Mouse (Mus musculus): ENCODE results near the gene Pctp. TPM values are rescaled to one million over a fixed set of nuclear protein-coding genes. Genes with fewer than 3 reads are reported as not detected.
A peak's percentile ranks its signal among the peaks of the same experiment; 100 is the strongest.

The Pctp gene
- total and polyA plus RNA-seq, 2 experiments from 2014 or later: 0.60 to 0.85 TPM

DNA sequence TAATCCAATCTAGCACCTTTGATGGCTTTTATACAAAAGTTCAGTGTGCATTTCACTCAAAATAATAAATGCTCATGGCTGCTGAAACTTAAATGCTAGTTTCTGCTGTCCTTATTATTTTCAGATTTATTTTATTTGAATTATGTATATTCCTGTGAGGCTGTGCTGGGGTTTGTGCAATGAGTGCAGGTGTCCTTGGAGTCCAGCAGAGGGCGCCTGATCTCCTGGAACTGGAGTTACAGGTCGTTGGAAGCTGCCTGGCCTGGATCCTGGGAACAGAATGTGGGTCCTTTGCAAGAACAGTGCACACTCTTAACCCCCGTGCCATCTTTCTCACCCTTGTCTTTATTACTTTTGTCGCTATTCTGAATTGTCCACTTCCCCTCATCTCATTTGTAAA is 33.7 kb upstream of the Pctp start:
- WGBS: 92% methylated on average over 4 of the region's 4 CpGs
- ATAC-seq (ENCODE audit: low FRiP score) (no peak), DNase-seq (ENCODE audit: low spot score) (no peak)
- Histone ChIP-seq H3K27me3 (ENCODE audit: insufficient read depth, low read length) (peaks cover 3% of the 10 kb centered on the region; the same call in 1 of the 2 replicates), H3K4me3 (ENCODE audit: low read depth, low read length) (no peak overlapping the region), H3K4me2 (ENCODE audit: low read depth, low read length, poor library complexity, severe bottlenecking) (no peak overlapping the region), H3K9me3 (ENCODE audit: low read length) (no peaks in the 10 kb centered on the region), H3K9ac (replicated peaks; ENCODE audit: low read length, poor library complexity, severe bottlenecking) (no peak overlapping the region), H3K4me1 (ENCODE audit: insufficient read depth, low read length) (no peaks in the 10 kb centered on the region), H3K27ac (ENCODE audit: low read depth, low read length) (no peak overlapping the region), H3K36me3 (ENCODE audit: insufficient read depth, low read length) (no peaks in the 10 kb centered on the region)
- peak; percentile 26; the same call in 1 of the 2 replicates for TF ChIP-seq CTCF (IDR thresholded peaks at IDR 0.05)

GRCm38 (mm10) chr11:90035532-90035931 is 32.8 kb upstream of the Pctp start:
- no peak overlapping the region for H3K4me2 ChIP-seq (ENCODE audit: low read depth, low read length, poor library complexity, severe bottlenecking)
- 94% methylated on average over 14 of the region's 14 CpGs for WGBS
- no peak for ATAC-seq (ENCODE audit: low FRiP score)
- no peak overlapping the region for H3K9ac ChIP-seq (replicated peaks; ENCODE audit: low read length, poor library complexity, severe bottlenecking)
- H3K4me1 ChIP-seq (ENCODE audit: insufficient read depth, low read length): no peaks in the 10 kb centered on the region
- no peaks in the 10 kb centered on the region for H3K36me3 ChIP-seq (ENCODE audit: insufficient read depth, low read length)
- no peak overlapping the region for H3K27ac ChIP-seq (ENCODE audit: low read depth, low read length)
- peaks cover 7% of the 10 kb centered on the region; the same call in 1 of the 2 replicates for H3K27me3 ChIP-seq (ENCODE audit: insufficient read depth, low read length)
- TF ChIP-seq CTCF (IDR thresholded peaks at IDR 0.05): no peak
- no peak overlapping the region for H3K4me3 ChIP-seq (ENCODE audit: low read depth, low read length)
- DNase-seq (ENCODE audit: low spot score): no peak
- H3K9me3 ChIP-seq (ENCODE audit: low read length): no peaks in the 10 kb centered on the region

- no peak overlapping the region for H3K4me3 ChIP-seq (ENCODE audit: low read depth, low read length)
- no peak overlapping the region for H3K27ac ChIP-seq (ENCODE audit: low read depth, low read length)
- H3K4me2 ChIP-seq (ENCODE audit: low read depth, low read length, poor library complexity, severe bottlenecking): no peak overlapping the region
- DNase-seq (ENCODE audit: low spot score): no peak
- H3K27me3 ChIP-seq (ENCODE audit: insufficient read depth, low read length): peaks cover 7% of the 10 kb centered on the region; the same call in 1 of the 2 replicates
- no peaks in the 10 kb centered on the region for H3K36me3 ChIP-seq (ENCODE audit: insufficient read depth, low read length)
- no peaks in the 10 kb centered on the region; the same call in 1 of the 2 replicates for H3K4me1 ChIP-seq (ENCODE audit: insufficient read depth, low read length)
- WGBS: 81% methylated on average over 12 of the region's 12 CpGs
- H3K9ac ChIP-seq (replicated peaks; ENCODE audit: low read length, poor library complexity, severe bottlenecking): no peak overlapping the region
- H3K9me3 ChIP-seq (ENCODE audit: low read length): no peaks in the 10 kb centered on the region
- no peak for ATAC-seq (ENCODE audit: low FRiP score)
- TF ChIP-seq CTCF (IDR thresholded peaks at IDR 0.05): no peak
Observed at GRCm38 (mm10) chr11:90034646-90035045, 32.0 kb upstream of the Pctp start.

GRCm38 (mm10) chr11:90033442-90033841 is 30.7 kb upstream of the Pctp start:
- peak overlapping the region; percentile 47 for H3K4me2 ChIP-seq (ENCODE audit: low read depth, low read length, poor library complexity, severe bottlenecking)
- peaks cover 7% of the 10 kb centered on the region; the same call in 1 of the 2 replicates for H3K27me3 ChIP-seq (ENCODE audit: insufficient read depth, low read length)
- ATAC-seq (ENCODE audit: low FRiP score): no peak
- no peak for TF ChIP-seq CTCF (IDR thresholded peaks at IDR 0.05)
- DNase-seq (ENCODE audit: low spot score): no peak
- no peaks in the 10 kb centered on the region for H3K36me3 ChIP-seq (ENCODE audit: insufficient read depth, low read length)
- whole genome bisulfite sequencing: 29% methylated on average over 5 of the region's 5 CpGs
- peak overlapping the region; percentile 21 for H3K4me3 ChIP-seq (ENCODE audit: low read depth, low read length)
- no peaks in the 10 kb centered on the region; the same call in 1 of the 2 replicates for H3K4me1 ChIP-seq (ENCODE audit: insufficient read depth, low read length)
- no peaks in the 10 kb centered on the region for H3K9me3 ChIP-seq (ENCODE audit: low read length)
- no peak overlapping the region for H3K27ac ChIP-seq (ENCODE audit: low read depth, low read length)
- H3K9ac ChIP-seq (replicated peaks; ENCODE audit: low read length, poor library complexity, severe bottlenecking): no peak overlapping the region

GRCm38 (mm10) chr11:90032807-90033206 is 30.1 kb upstream of the Pctp start:
- Histone ChIP-seq H3K4me1 (ENCODE audit: insufficient read depth, low read length) (no peaks in the 10 kb centered on the region; the same call in 1 of the 2 replicates), H3K4me3 (ENCODE audit: low read depth, low read length) (peak overlapping the region; percentile 21; the same call in 1 of the 2 replicates), H3K9ac (replicated peaks; ENCODE audit: low read length, poor library complexity, severe bottlenecking) (no peak overlapping the region), H3K27ac (ENCODE audit: low read depth, low read length) (no peak overlapping the region), H3K4me2 (ENCODE audit: low read depth, low read length, poor library complexity, severe bottlenecking) (peak overlapping the region; percentile 47), H3K36me3 (ENCODE audit: insufficient read depth, low read length) (no peaks in the 10 kb centered on the region), H3K27me3 (ENCODE audit: insufficient read depth, low read length) (peaks cover 7% of the 10 kb centered on the region; the same call in 1 of the 2 replicates), H3K9me3 (ENCODE audit: low read length) (no peaks in the 10 kb centered on the region)
- ATAC-seq (ENCODE audit: low FRiP score): no peak
- TF ChIP-seq CTCF (IDR thresholded peaks at IDR 0.05): no peak
- WGBS: 23% methylated on average over 8 of the region's 8 CpGs
- no peak for DNase-seq (ENCODE audit: low spot score)

GRCm38 (mm10) chr11:90031076-90031475 is 28.4 kb upstream of the Pctp start:
- Histone ChIP-seq H3K9ac (replicated peaks; ENCODE audit: low read length, poor library complexity, severe bottlenecking) (peak overlapping the region; percentile 33; the same call in 1 of the 2 replicates), H3K36me3 (ENCODE audit: insufficient read depth, low read length) (no peaks in the 10 kb centered on the region), H3K4me1 (ENCODE audit: insufficient read depth, low read length) (no peaks in the 10 kb centered on the region; the same call in 1 of the 2 replicates), H3K27me3 (ENCODE audit: insufficient read depth, low read length) (peaks cover 7% of the 10 kb centered on the region; the same call in 1 of the 2 replicates), H3K27ac (ENCODE audit: low read depth, low read length) (no peak overlapping the region), H3K4me3 (ENCODE audit: low read depth, low read length) (peak overlapping the region; percentile 30), H3K9me3 (ENCODE audit: low read length) (no peaks in the 10 kb centered on the region), H3K4me2 (ENCODE audit: low read depth, low read length, poor library complexity, severe bottlenecking) (peak overlapping the region; percentile 46)
- WGBS: 33% methylated on average over 7 of the region's 7 CpGs
- no peak for TF ChIP-seq CTCF (IDR thresholded peaks at IDR 0.05)
- ATAC-seq (ENCODE audit: low FRiP score) (no peak), DNase-seq (ENCODE audit: low spot score) (no peak)

Measured in midbrain, postnatal 0 days (tissue).